8 mouse cellular contexts compared by ENCODE assay signal in genomic region chr12:92302951-92303591, GRCm38 (mm10).
DNase-seq lines count a peak whose midpoint lies in the region; ATAC-seq and TF ChIP-seq lines count a peak whose summit lies in the region.

No protein-coding gene starts in this region.

- no peak overlapping the region for H3K9ac ChIP-seq in intestine, embryonic 15.5 days
- no peak overlapping the region for H3K9ac ChIP-seq in midbrain, embryonic 15.5 days

- WGBS in intestine, embryonic 15.5 days, result 25% methylated on average over 14 of the region's 14 CpGs
- WGBS in midbrain, embryonic 15.5 days, result 11% methylated on average over 14 of the region's 14 CpGs

- TF ChIP-seq POLR2A in brain, embryonic 14.5 days (IDR thresholded peaks at IDR 0.05; ENCODE audit: borderline replicate concordance, extremely low read depth, insufficient read depth, insufficient read length, poor library complexity, severe bottlenecking), result no peak

- H3K4me3 ChIP-seq in intestine, embryonic 15.5 days (replicated peaks), result no peak overlapping the region
- H3K4me3 ChIP-seq in midbrain, embryonic 15.5 days, result no peak overlapping the region

- peak; percentile 38 for DNase-seq in gastrocnemius, postnatal 10 days
- no peak for DNase-seq in gastrocnemius, adult 8-10 months (ENCODE audit: low spot score in 2 of 2)
- peak; percentile 96 for DNase-seq in brain, embryonic 14.5 days (ENCODE audit: low read depth)
- peak; percentile 10 for DNase-seq in fibroblast of lung, adult 2 months (ENCODE audit: low read depth)
- DNase-seq in left cerebral cortex, postnatal 10 days (ENCODE audit: extremely low spot score in 1 of 2, low spot score in 2 of 2), result peak; percentile 77 to 84
- DNase-seq in spleen, adult 18-20 months, result peak; percentile 13 to 30

- H3K36me3 ChIP-seq in intestine, embryonic 15.5 days, result no peaks in the 10 kb centered on the region
- H3K36me3 ChIP-seq in midbrain, embryonic 15.5 days (replicated peaks), result no peaks in the 10 kb centered on the region

- no peak overlapping the region for H3K4me2 ChIP-seq in intestine, embryonic 15.5 days (replicated peaks)
- peak overlapping the region; percentile 36 for H3K4me2 ChIP-seq in midbrain, embryonic 15.5 days

- H3K27ac ChIP-seq in intestine, embryonic 15.5 days, result no peak overlapping the region
- no peak overlapping the region for H3K27ac ChIP-seq in midbrain, embryonic 15.5 days

- intact Hi-C loops in left cerebral cortex, postnatal 10 days (cut with DNase I), result loop anchor here (5.0 kb wide), 1 partner anchor 286 kb away; no protein-coding TSS in a partner anchor

- TF ChIP-seq CTCF in brain, embryonic 14.5 days (IDR thresholded peaks at IDR 0.05; ENCODE audit: borderline replicate concordance, extremely low read depth, insufficient read depth, insufficient read length), result peak; percentile 86

- H3K9me3 ChIP-seq in intestine, embryonic 15.5 days, result no peaks in the 10 kb centered on the region
- H3K9me3 ChIP-seq in midbrain, embryonic 15.5 days, result no peaks in the 10 kb centered on the region

- no peaks in the 10 kb centered on the region for H3K4me1 ChIP-seq in intestine, embryonic 15.5 days (replicated peaks)
- H3K4me1 ChIP-seq in midbrain, embryonic 15.5 days, result peaks cover 9% of the 10 kb centered on the region

- no peaks in the 10 kb centered on the region for H3K27me3 ChIP-seq in intestine, embryonic 15.5 days (replicated peaks)
- H3K27me3 ChIP-seq in midbrain, embryonic 15.5 days (replicated peaks), result 0 out of 2 replicates have a peak, but pooled peaks cover under 1% of the 10 kb centered on the region

- peak; percentile 79 for ATAC-seq in intestine, embryonic 15.5 days
- ATAC-seq in midbrain, embryonic 15.5 days (replicated peaks), result peak; percentile 94

Comparison
In these comparisons a context has a peak if more than half of its experiments do, and no peak if none do; other contexts are left out.
1. DNase-seq: peak in gastrocnemius, postnatal 10 days (single experiment), brain, embryonic 14.5 days (single experiment), fibroblast of lung, adult 2 months (single experiment), left cerebral cortex, postnatal 10 days (2 of 2) and spleen, adult 18-20 months (2 of 2); none in gastrocnemius, adult 8-10 months (0 of 2).